Mouse (Mus musculus) bone marrow, adult 2 months (tissue): Measurements from ENCODE around the gene Rbm20.

Source experiments
- CTCF ChIP-seq: fragments of 200-500 bp; IDR thresholded peaks from 2 replicates; pipeline ENCODE4 v1.5.1; 2011; ENCODE audit warnings: low read length, control low read depth; ENCODE audit not compliant: control insufficient read depth, insufficient read depth
- POLR2A ChIP-seq: fragments of 200-500 bp; IDR thresholded peaks from 2 replicates; pipeline ENCODE4 v1.6.1; 2011; ENCODE audit warnings: low read depth, mild to moderate bottlenecking, control low read depth, low read length, borderline replicate concordance; ENCODE audit not compliant: control insufficient read depth

DNA sequence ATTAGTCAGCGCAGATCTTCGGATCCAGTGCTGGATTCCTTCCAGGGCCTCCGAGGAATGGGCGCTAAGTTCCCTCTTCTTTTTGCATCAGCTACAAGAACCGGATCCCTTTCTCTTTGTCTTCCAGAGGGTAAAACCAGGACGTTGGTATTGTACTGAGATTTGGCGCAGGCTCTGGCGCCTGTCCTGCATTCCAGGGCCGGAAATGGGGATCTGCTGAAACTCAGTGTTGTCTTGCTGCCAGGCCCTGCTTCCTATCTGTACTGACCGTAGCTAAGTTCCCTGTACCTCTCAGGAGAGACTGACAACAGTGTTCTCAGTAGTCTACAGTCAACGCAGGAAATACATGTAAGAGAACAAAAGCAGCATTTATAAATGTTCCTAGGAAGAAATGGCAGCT, 31.3 kb downstream of the Rbm20 start:
- TF ChIP-seq CTCF (no peak), POLR2A (no peak)
